Mouse (Mus musculus) brain, embryonic 14.5 days (tissue): ENCODE data around the gene Cyp2w1.

Source experiments
- CTCF ChIP-seq: fragments of 200-500 bp; IDR thresholded peaks from 2 replicates; pipeline ENCODE4 v1.5.1; 2012; ENCODE audit warnings: inconsistent platforms, mild to moderate bottlenecking, moderate library complexity, borderline replicate concordance; ENCODE audit not compliant: insufficient read depth, insufficient read length; ENCODE audit errors: extremely low read depth
- POLR2A ChIP-seq: fragments of 200-500 bp; IDR thresholded peaks from 2 replicates; pipeline ENCODE4 v1.6.1; 2012; ENCODE audit warnings: mild to moderate bottlenecking, inconsistent platforms, borderline replicate concordance; ENCODE audit not compliant: poor library complexity, insufficient read depth, insufficient read length, severe bottlenecking; ENCODE audit errors: extremely low read depth

DNA sequence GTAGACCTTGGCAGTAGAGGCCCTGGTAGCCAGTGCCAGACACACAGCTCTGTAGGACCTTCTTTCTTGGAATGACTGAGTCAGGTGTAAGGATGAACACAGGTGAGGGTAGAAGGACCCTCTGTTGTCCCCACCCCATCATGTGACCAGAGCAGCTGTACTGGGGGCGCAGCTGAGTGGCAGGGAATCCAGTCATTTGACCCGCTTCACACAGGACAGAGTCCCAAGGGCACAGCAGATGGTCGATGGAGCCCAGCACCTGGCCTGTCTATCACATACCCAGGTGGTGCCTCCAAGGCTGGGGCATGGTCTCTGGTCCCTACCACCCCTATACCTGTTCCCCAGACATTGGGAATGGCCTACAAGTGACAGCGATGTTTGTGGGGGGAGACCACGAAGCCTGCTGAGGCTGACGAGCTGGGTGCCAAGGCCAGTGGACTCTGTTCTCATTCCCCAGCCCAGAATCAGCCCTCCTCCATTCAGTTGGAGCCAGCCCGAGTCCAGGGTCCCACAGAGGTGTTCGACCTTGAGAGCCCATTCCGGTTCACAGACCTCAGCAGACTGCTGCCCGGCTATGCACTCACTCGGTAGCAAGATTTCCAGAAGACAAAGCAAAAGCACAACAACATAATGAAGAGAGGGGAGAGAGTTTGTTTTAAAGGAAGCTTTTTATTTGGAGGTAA lies 16.4 kb downstream of the Cyp2w1 start:
- TF ChIP-seq POLR2A (no peak), CTCF (no peak)
